ENCODE assay signal across 9 mouse cellular contexts in genomic region chr16:23953189-23953958, GRCm38 (mm10). TPM values are rescaled to one million over a fixed set of nuclear protein-coding genes. Genes with fewer than 3 reads are reported as not detected.
A peak's percentile ranks its signal among the peaks of the same experiment; 100 is the strongest.
DNase-seq lines count a peak whose midpoint lies in the region; ATAC-seq and TF ChIP-seq lines count a peak whose summit lies in the region.
"Had no signal": no experiment of that assay in that cellular context is flagged by ENCODE, and none has a peak within 500 bp of the region (broad histone marks: within the 10 kb centered on the region; RNA-seq: fewer than 3 reads in every experiment).

No protein-coding gene starts in this region.

- peak; percentile 67 for ATAC-seq in frontal cortex, adult (ENCODE audit: low TSS enrichment)
- ATAC-seq in forebrain, embryonic 13.5 days = peak; percentile 72
- ATAC-seq in kidney, postnatal 0 days (replicated peaks; ENCODE audit: low FRiP score, low read depth) = no peak

- H3K27me3 ChIP-seq in forebrain, embryonic 13.5 days = no peaks in the 10 kb centered on the region
- no peaks in the 10 kb centered on the region for H3K27me3 ChIP-seq in kidney, postnatal 0 days (ENCODE audit: insufficient read depth, low read length)

- H3K4me3 ChIP-seq in forebrain, embryonic 13.5 days = no peak overlapping the region
- no peak overlapping the region for H3K4me3 ChIP-seq in kidney, postnatal 0 days (replicated peaks; ENCODE audit: low read depth, low read length)

- no peak for DNase-seq in frontal cortex, postnatal 14 days (ENCODE audit: low spot score in 2 of 2)
- DNase-seq in 3T3-L1 (ENCODE audit: low read depth, low spot score) = peak; percentile 79
- peak; percentile 49 to 61 for DNase-seq in adrenal gland, postnatal 36 days
- DNase-seq in kidney, postnatal 0 days (ENCODE audit: low spot score) = peak; percentile 70
- peak; percentile 76 for DNase-seq in lung, postnatal 14 days
- peak; percentile 24 to 59 for DNase-seq in spleen, postnatal 10 days (ENCODE audit: low spot score in 2 of 2)

- H3K4me1 ChIP-seq in forebrain, embryonic 13.5 days = peaks cover 3% of the 10 kb centered on the region; the same call in 1 of the 2 replicates
- H3K4me1 ChIP-seq in kidney, postnatal 0 days (replicated peaks; ENCODE audit: insufficient read depth, low read length) = no peaks in the 10 kb centered on the region

- H3K9ac ChIP-seq in forebrain, embryonic 13.5 days = no peak overlapping the region
- H3K9ac ChIP-seq in kidney, postnatal 0 days (ENCODE audit: low read depth, low read length) = no peak overlapping the region

- H3K4me2 ChIP-seq in forebrain, embryonic 13.5 days = no peak overlapping the region
- H3K4me2 ChIP-seq in kidney, postnatal 0 days (ENCODE audit: low read length) = no peak overlapping the region

- WGBS in forebrain, embryonic 13.5 days = 42% methylated on average over 11 of the region's 11 CpGs
- WGBS in kidney, postnatal 0 days = 47% methylated on average over 11 of the region's 11 CpGs

- no peaks in the 10 kb centered on the region for H3K36me3 ChIP-seq in forebrain, embryonic 13.5 days (ENCODE audit: poor library complexity, severe bottlenecking)
- no peaks in the 10 kb centered on the region for H3K36me3 ChIP-seq in kidney, postnatal 0 days (ENCODE audit: insufficient read depth, low read length)

- H3K9me3 ChIP-seq in forebrain, embryonic 13.5 days (replicated peaks) = no peaks in the 10 kb centered on the region
- no peaks in the 10 kb centered on the region for H3K9me3 ChIP-seq in kidney, postnatal 0 days (replicated peaks; ENCODE audit: low read length)

- TF ChIP-seq CTCF in kidney, postnatal 0 days (IDR thresholded peaks at IDR 0.05; ENCODE audit: low read depth) = peak; percentile 74

- no peak overlapping the region for H3K27ac ChIP-seq in forebrain, embryonic 13.5 days
- H3K27ac ChIP-seq in kidney, postnatal 0 days = no peak overlapping the region

RNA-seq across cellular contexts. Expression of gene Rtp2, which starts 21.2 kb away (rescaled TPM):
- total RNA-seq in adrenal gland, postnatal 36 days (2021) = not detected
- not detected in 2 replicates for polyA plus RNA-seq in forebrain, embryonic 13.5 days (2015; fragmentation: Nextera tagmentation; extraction: Ambion mirVana)
- polyA plus RNA-seq in kidney, postnatal 0 days (2015; fragmentation: Nextera tagmentation; extraction: Ambion mirVana) = not detected in 2 replicates
- polyA plus RNA-seq: stomach, embryonic 14.5 days had no signal

RNA-seq across cellular contexts. Expression of gene Gm37419, which starts 34.9 kb away (rescaled TPM):
- not detected for total RNA-seq in adrenal gland, postnatal 36 days (2021)
- not detected in 2 replicates for polyA plus RNA-seq in forebrain, embryonic 13.5 days (2015; fragmentation: Nextera tagmentation; extraction: Ambion mirVana)
- polyA plus RNA-seq in kidney, postnatal 0 days (2015; fragmentation: Nextera tagmentation; extraction: Ambion mirVana) = not detected in 2 replicates
- polyA plus RNA-seq: stomach, embryonic 14.5 days had no signal

RNA-seq across cellular contexts. Expression of gene Bcl6, which starts 35.3 kb away (rescaled TPM):
- 10 to 100 TPM; 24.6 to 68.8 TPM for total RNA-seq in adrenal gland, postnatal 36 days (2021)
- 0.81 and 0.84 TPM in 2 replicates for polyA plus RNA-seq in forebrain, embryonic 13.5 days (2015; fragmentation: Nextera tagmentation; extraction: Ambion mirVana)
- 0.74 and 0.80 TPM in 2 replicates for polyA plus RNA-seq in kidney, postnatal 0 days (2015; fragmentation: Nextera tagmentation; extraction: Ambion mirVana)

Comparison
In these comparisons a context has a peak if more than half of its experiments do, and no peak if none do; other contexts are left out.
1. DNase-seq: peak in 3T3-L1 (single experiment), adrenal gland, postnatal 36 days (2 of 2), kidney, postnatal 0 days (single experiment), lung, postnatal 14 days (single experiment) and spleen, postnatal 10 days (2 of 2); none in frontal cortex, postnatal 14 days (0 of 2).